Mouse (Mus musculus) testis, postnatal 10 days (tissue): ENCODE data around the gene Pdk4.

Experiments
- DNase-seq: peaks from one replicate; pipeline ENCODE4 v3.0.0; 2021; ENCODE audit warnings: low spot score

Pdk4 gene

GRCm38 (mm10) chr6:5495961-5496853 lies at the start of gene Pdk4:
Gene Pdk4 (minus strand): TSS chr6:5496309.
- peak; percentile 83 for DNase-seq

- DNase-seq, result no peak
Observed at GRCm38 (mm10) chr6:5537855-5538365, 41.8 kb upstream of the Pdk4 start.

- DNase-seq, result no peak
Observed at GRCm38 (mm10) chr6:5535754-5536153, 39.6 kb upstream of the Pdk4 start.

GRCm38 (mm10) chr6:5517091-5517490 lies 21.0 kb upstream of the Pdk4 start:
- DNase-seq, result no peak

- DNase-seq, result no peak
Observed at GRCm38 (mm10) chr6:5509757-5510156, 13.6 kb upstream of the Pdk4 start.

- no peak for DNase-seq
Observed at GRCm38 (mm10) chr6:5509303-5509702, 13.2 kb upstream of the Pdk4 start.

GRCm38 (mm10) chr6:5507821-5508220 lies 11.7 kb upstream of the Pdk4 start:
- DNase-seq, result no peak

GRCm38 (mm10) chr6:5506271-5506670 lies 10.2 kb upstream of the Pdk4 start:
- no peak for DNase-seq

GRCm38 (mm10) chr6:5502810-5503209 lies 6.7 kb upstream of the Pdk4 start:
- DNase-seq, result no peak

- no peak for DNase-seq
Observed at GRCm38 (mm10) chr6:5501551-5501950, 5.4 kb upstream of the Pdk4 start.

GRCm38 (mm10) chr6:5498740-5499139 lies 2.6 kb upstream of the Pdk4 start:
- no peak for DNase-seq

GRCm38 (mm10) chr6:5496854-5497235 lies 736 bp upstream of the Pdk4 start:
- DNase-seq, result no peak

GRCm38 (mm10) chr6:5485028-5485427 lies 11.1 kb downstream of the Pdk4 start:
- no peak for DNase-seq

- DNase-seq, result no peak
Observed at GRCm38 (mm10) chr6:5482270-5482783, 13.8 kb downstream of the Pdk4 start.

- no peak for DNase-seq
Observed at GRCm38 (mm10) chr6:5481066-5481465, 15.0 kb downstream of the Pdk4 start.

- DNase-seq, result no peak
Observed at GRCm38 (mm10) chr6:5474021-5474420, 22.1 kb downstream of the Pdk4 start.

- no peak for DNase-seq
Observed at GRCm38 (mm10) chr6:5472692-5473091, 23.4 kb downstream of the Pdk4 start.

- no peak for DNase-seq
Observed at GRCm38 (mm10) chr6:5470480-5471318, 25.4 kb downstream of the Pdk4 start.

- no peak for DNase-seq
Observed at GRCm38 (mm10) chr6:5455836-5456235, 40.3 kb downstream of the Pdk4 start.

- DNase-seq, result no peak
Observed at GRCm38 (mm10) chr6:5449878-5450277, 46.2 kb downstream of the Pdk4 start.

- no peak for DNase-seq
Observed at GRCm38 (mm10) chr6:5448396-5448795, 47.7 kb downstream of the Pdk4 start.

GRCm38 (mm10) chr6:5447546-5447945 lies 48.6 kb downstream of the Pdk4 start:
- DNase-seq, result no peak

GRCm38 (mm10) chr6:5447013-5447412 lies 49.1 kb downstream of the Pdk4 start:
- no peak for DNase-seq
